Mouse (Mus musculus) heart, postnatal 0 days (tissue): Measurements from ENCODE around the gene BC004004.

Source experiments
- CTCF ChIP-seq: IDR thresholded peaks from 2 replicates; pipeline ENCODE4 v1.5.1; 2016; ENCODE audit warnings: antibody characterized with exemption, control low read depth, low read depth
- EP300 ChIP-seq: IDR thresholded peaks from 2 replicates; pipeline ENCODE4 v1.6.1; 2016; ENCODE audit warnings: antibody characterized with exemption, low read depth

DNA sequence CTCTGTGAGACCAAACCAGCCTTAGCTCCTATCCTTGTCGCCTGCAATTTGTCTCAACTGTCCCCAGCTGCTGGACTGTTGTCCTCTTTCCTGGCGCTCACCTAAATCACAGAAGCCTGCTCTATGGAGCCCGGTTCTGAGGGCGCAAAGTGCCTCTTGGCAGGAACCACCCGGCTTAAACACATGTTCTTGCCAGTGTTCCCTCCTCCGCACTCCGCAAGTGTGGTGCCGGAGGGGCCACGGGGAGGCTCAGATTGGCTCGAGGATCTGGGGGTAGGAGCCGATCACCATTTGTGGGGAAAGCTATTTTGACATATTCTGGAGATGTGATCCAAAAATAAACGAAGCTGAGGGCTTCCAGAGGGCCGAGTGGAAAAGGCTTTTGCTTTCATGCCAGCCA lies 20.7 kb upstream of the BC004004 start:
- no peak for TF ChIP-seq CTCF
- TF ChIP-seq EP300, result no peak
